Comparison of ENCODE assay signal across 13 mouse cellular contexts in the genomic region with DNA sequence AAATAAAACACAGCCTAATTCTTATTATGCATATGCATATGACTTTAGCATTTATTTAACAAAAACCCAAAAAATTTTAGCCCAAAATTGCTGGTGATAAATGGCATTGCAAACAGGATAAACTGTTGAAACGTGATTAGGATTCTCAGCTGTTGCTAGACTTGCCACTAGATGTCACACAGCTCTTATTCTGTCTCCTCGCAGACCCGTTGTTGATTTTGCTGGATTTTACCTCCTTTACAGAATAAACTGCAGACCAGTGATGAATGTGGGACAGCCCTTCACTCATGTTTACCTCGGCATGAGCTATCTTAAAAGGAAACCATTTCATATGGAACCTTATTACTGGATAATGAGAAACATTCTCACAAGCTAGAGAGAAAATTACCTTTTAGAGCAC.
DNase-seq lines count a peak whose midpoint lies in the region; ATAC-seq and TF ChIP-seq lines count a peak whose summit lies in the region.
"Had no signal": no experiment of that assay in that cellular context is flagged by ENCODE, and none has a peak within 500 bp of the region (broad histone marks: within the 10 kb centered on the region; RNA-seq: fewer than 3 reads in every experiment).

No protein-coding gene starts in this region.

- H3K27me3 ChIP-seq in MEL (ENCODE audit: control insufficient read depth in 1 of 2, insufficient read depth in 2 of 2, low read length in 2 of 2): no peaks in the 10 kb centered on the region
- H3K27me3 ChIP-seq in hindbrain, embryonic 10.5 days (ENCODE audit: insufficient read depth, poor library complexity, severe bottlenecking): no peaks in the 10 kb centered on the region
- H3K27me3 ChIP-seq: heart, embryonic 13.5 days; liver, embryonic 15.5 days had no signal

- no peak for TF ChIP-seq EP300 in MEL (IDR thresholded peaks at IDR 0.05; ENCODE audit: low read depth in 1 of 2, low read length in 2 of 2)

- H3K4me3 ChIP-seq in MEL (ENCODE audit: control insufficient read depth in 1 of 2, insufficient read depth in 1 of 2, low read depth in 2 of 2, low read length in 2 of 2): no peak overlapping the region
- H3K4me3 ChIP-seq in hindbrain, embryonic 10.5 days: no peak overlapping the region
- H3K4me3 ChIP-seq: heart, embryonic 13.5 days; liver, embryonic 15.5 days had no signal

- H3K79me2 ChIP-seq in MEL (ENCODE audit: control insufficient read depth, insufficient read depth, low read length, poor library complexity): no peaks in the 10 kb centered on the region

- no peaks in the 10 kb centered on the region for H3K36me3 ChIP-seq in MEL (ENCODE audit: control insufficient read depth in 1 of 2, insufficient read depth in 2 of 2, low read length in 2 of 2)
- no peaks in the 10 kb centered on the region for H3K36me3 ChIP-seq in hindbrain, embryonic 10.5 days
- H3K36me3 ChIP-seq: heart, embryonic 13.5 days; liver, embryonic 15.5 days had no signal

- H3K4me1 ChIP-seq in MEL (ENCODE audit: control insufficient read depth in 1 of 2, insufficient read depth in 2 of 2, low read length in 2 of 2): no peaks in the 10 kb centered on the region
- no peaks in the 10 kb centered on the region for H3K4me1 ChIP-seq in hindbrain, embryonic 10.5 days (replicated peaks)
- H3K4me1 ChIP-seq: heart, embryonic 13.5 days; liver, embryonic 15.5 days had no signal

- peak; percentile 69 for TF ChIP-seq RAD21 in MEL (IDR thresholded peaks at IDR 0.05; ENCODE audit: low read depth, low read length)

- intact Hi-C loops in left cerebral cortex, postnatal 10 days (cut with DNase I): loop anchor here (10.0 kb wide), 1 partner anchor 1293 kb away; a partner anchor contains a TSS

- 46% methylated on average over 4 of the region's 4 CpGs for whole genome bisulfite sequencing in hindbrain, embryonic 10.5 days

- no peak overlapping the region for H3K27ac ChIP-seq in MEL (ENCODE audit: control insufficient read depth, low read depth, low read length)
- H3K27ac ChIP-seq in hindbrain, embryonic 10.5 days: no peak overlapping the region
- H3K27ac ChIP-seq: heart, embryonic 13.5 days; liver, embryonic 15.5 days had no signal

- DNase-seq in cerebellum, adult 9-10 months: peak; percentile 2
- DNase-seq in left cerebral cortex, adult 18-20 months (ENCODE audit: low spot score in 2 of 2): peak; percentile 8 to 11
- DNase-seq in left cerebral cortex, postnatal 10 days (ENCODE audit: extremely low spot score in 1 of 2, low spot score in 2 of 2): no peak
- peak; percentile 19 for DNase-seq in MEL (ENCODE audit: low read depth, low spot score)
- DNase-seq in layer of hippocampus, adult 18-20 months (ENCODE audit: low spot score in 2 of 2): peak; percentile 1 to 54
- DNase-seq in urinary bladder, postnatal 10 days (ENCODE audit: low spot score): no peak
- DNase-seq in hindbrain, embryonic 10.5 days (ENCODE audit: low spot score): no peak
- DNase-seq: B cell, adult 2 months; kidney, postnatal 14 days; right cerebral cortex, postnatal 14 days had no signal

- no peak for ATAC-seq in cerebellum, adult (ENCODE audit: insufficient number of reproducible peaks, low FRiP score, low TSS enrichment)

- TF ChIP-seq CTCF in MEL (IDR thresholded peaks at IDR 0.05 in 2 of 3, conservative IDR thresholded peaks at IDR 0.05 in 1 of 3; ENCODE audit: control insufficient read depth in 1 of 3, insufficient read depth in 1 of 3, low read depth in 2 of 3, low read length in 3 of 3, poor library complexity in 1 of 3, severe bottlenecking in 1 of 3): peak in 2 of 3 experiments; percentile 20 to 52; a peak in 2 of 6 replicates

- no peaks in the 10 kb centered on the region for H3K9me3 ChIP-seq in MEL (replicated peaks; ENCODE audit: insufficient read depth, low read length)
- no peaks in the 10 kb centered on the region for H3K9me3 ChIP-seq in hindbrain, embryonic 10.5 days
- H3K9me3 ChIP-seq: heart, embryonic 13.5 days; liver, embryonic 15.5 days had no signal

- no peak for TF ChIP-seq POLR2A in MEL (IDR thresholded peaks at IDR 0.05; ENCODE audit: control insufficient read depth in 1 of 2, insufficient read depth in 1 of 2, low read depth in 1 of 2, low read length in 2 of 2, poor library complexity in 1 of 2)

- H3K9ac ChIP-seq in MEL (ENCODE audit: control insufficient read depth, low read depth, low read length, poor library complexity, severe bottlenecking): no peak overlapping the region
- H3K9ac ChIP-seq: heart, embryonic 13.5 days; liver, embryonic 15.5 days had no signal

TF ChIP-seq in MEL, 35 proteins besides CTCF, POLR2A, EP300 and RAD21:
- TF ChIP-seq ZC3H11A (IDR thresholded peaks at IDR 0.05; ENCODE audit: low read depth, low read length): peak; percentile 47
- TF ChIP-seq NELFE (IDR thresholded peaks at IDR 0.05; ENCODE audit: low read depth, low read length): no peak
- peak; percentile 61 for TF ChIP-seq SMC3 (IDR thresholded peaks at IDR 0.05; ENCODE audit: low read depth, low read length)
- no peak for TF ChIP-seq GABPA (IDR thresholded peaks at IDR 0.05; ENCODE audit: low read depth, low read length)

Comparison
In these comparisons a context has a peak if more than half of its experiments do, and no peak if none do; other contexts are left out.
1. DNase-seq: peak in cerebellum, adult 9-10 months (single experiment), left cerebral cortex, adult 18-20 months (2 of 2), MEL (single experiment) and layer of hippocampus, adult 18-20 months (2 of 2); none in left cerebral cortex, postnatal 10 days (0 of 2), urinary bladder, postnatal 10 days (single experiment) and hindbrain, embryonic 10.5 days (single experiment).